Mouse (Mus musculus) cerebellum, postnatal 25 days (tissue): ENCODE results near the gene Tnfrsf18.

Experiments used
- DNase-seq, 2 experiments: peaks; one replicate each; pipeline ENCODE4 v3.0.0; 2021; ENCODE audit warnings: mixed read lengths in 2 of 2

Tnfrsf18 gene

GRCm38 (mm10) chr4:156077499-156078301, 51.7 kb downstream of the Tnfrsf18 start:
- peak; percentile 68 to 82 for DNase-seq
